Mouse (Mus musculus): ENCODE measurements at regions not wholly inside any gene's neighbourhood (a gene's known extent, or its start where the extent isn't known, plus 50 kb on each side); places are given as distances from the start of the nearest gene placed in this dataset.

DNA sequence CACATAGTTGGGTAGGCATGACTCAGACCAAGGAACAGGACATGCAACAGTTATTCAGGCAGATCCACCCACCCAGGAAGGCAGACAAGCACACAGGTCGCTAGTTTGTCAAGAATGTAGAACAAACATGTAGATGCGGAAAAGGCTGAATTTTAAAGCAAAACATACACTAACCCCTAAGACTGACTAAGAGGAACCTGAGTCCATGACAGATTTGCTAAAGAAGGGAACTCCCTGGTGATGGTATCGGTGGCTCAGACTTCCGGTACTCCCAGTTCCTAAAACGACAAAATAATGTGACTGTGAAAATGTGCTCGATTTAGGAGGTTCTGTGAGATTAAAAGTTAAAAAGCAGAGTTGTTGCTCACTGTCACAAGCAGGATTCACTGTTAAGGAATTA lies 340.0 kb upstream of the Cited2 start:
- H3K9me3 ChIP-seq = no peaks in the 10 kb centered on the region
- no peaks in the 10 kb centered on the region for H3K27me3 ChIP-seq
- WGBS = 91% methylated on average over 6 of the region's 6 CpGs
- no peaks in the 10 kb centered on the region for H3K4me1 ChIP-seq
- H3K27ac ChIP-seq = no peak overlapping the region
- no peak overlapping the region for H3K4me2 ChIP-seq
- H3K4me3 ChIP-seq (replicated peaks) = no peak overlapping the region
- ATAC-seq (ENCODE audit: low FRiP score) = no peak
- H3K36me3 ChIP-seq (replicated peaks) = no peaks in the 10 kb centered on the region
- no peak overlapping the region for H3K9ac ChIP-seq

DNA sequence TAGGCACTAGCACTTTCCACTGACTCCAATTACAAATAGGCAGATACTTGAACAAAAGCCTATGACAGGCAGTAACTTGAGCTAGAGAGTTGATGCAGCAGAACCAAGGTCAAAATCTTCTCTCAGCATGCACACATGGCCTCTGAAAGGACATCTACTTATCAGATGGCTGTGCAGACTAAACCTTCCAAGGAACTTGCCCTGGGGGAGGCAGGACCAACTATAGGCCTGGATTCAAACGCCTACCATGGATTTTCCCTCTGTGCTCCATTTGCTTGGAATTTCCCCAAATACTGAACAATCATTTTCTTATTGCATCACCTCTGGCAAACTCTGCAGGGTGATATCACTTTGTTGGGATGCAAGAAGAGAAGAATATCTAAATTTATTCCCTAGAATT lies 337.8 kb upstream of the Cited2 start:
- Histone ChIP-seq H3K4me2 (no peak overlapping the region), H3K9ac (no peak overlapping the region), H3K27ac (no peak overlapping the region), H3K9me3 (no peaks in the 10 kb centered on the region), H3K36me3 (replicated peaks) (no peaks in the 10 kb centered on the region), H3K4me1 (no peaks in the 10 kb centered on the region), H3K27me3 (no peaks in the 10 kb centered on the region), H3K4me3 (replicated peaks) (no peak overlapping the region)
- 59% methylated on average over 1 of the region's 1 CpGs for WGBS
- no peak for ATAC-seq (ENCODE audit: low FRiP score)

DNA sequence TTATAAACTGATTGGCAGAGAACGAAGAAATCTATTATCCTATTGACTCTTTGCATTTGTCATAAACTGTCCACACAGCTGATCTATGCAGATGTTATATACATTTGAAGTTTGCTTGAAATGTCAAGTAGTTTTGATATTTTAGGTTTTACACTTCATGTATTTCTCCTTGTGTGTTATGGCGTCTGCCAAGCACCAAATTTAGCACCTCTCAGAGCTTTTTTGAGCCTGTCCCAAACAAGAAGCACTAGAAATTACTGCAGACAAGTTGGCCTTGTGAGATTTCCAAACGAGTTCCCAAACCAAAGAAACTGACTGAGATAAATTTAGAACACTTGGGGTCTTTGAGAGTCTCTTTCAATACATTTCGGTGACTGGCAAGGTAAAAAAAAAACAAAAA lies 335.7 kb upstream of the Cited2 start:
- WGBS = 75% methylated on average over 4 of the region's 4 CpGs
- H3K4me1 ChIP-seq = no peaks in the 10 kb centered on the region
- H3K27ac ChIP-seq = no peak overlapping the region
- H3K27me3 ChIP-seq = no peaks in the 10 kb centered on the region
- no peak overlapping the region for H3K4me3 ChIP-seq (replicated peaks)
- H3K9ac ChIP-seq = no peak overlapping the region
- no peak for ATAC-seq (ENCODE audit: low FRiP score)
- no peak overlapping the region for H3K4me2 ChIP-seq
- no peaks in the 10 kb centered on the region for H3K36me3 ChIP-seq (replicated peaks)
- peaks cover 2% of the 10 kb centered on the region; the same call in 1 of the 2 replicates for H3K9me3 ChIP-seq

DNA sequence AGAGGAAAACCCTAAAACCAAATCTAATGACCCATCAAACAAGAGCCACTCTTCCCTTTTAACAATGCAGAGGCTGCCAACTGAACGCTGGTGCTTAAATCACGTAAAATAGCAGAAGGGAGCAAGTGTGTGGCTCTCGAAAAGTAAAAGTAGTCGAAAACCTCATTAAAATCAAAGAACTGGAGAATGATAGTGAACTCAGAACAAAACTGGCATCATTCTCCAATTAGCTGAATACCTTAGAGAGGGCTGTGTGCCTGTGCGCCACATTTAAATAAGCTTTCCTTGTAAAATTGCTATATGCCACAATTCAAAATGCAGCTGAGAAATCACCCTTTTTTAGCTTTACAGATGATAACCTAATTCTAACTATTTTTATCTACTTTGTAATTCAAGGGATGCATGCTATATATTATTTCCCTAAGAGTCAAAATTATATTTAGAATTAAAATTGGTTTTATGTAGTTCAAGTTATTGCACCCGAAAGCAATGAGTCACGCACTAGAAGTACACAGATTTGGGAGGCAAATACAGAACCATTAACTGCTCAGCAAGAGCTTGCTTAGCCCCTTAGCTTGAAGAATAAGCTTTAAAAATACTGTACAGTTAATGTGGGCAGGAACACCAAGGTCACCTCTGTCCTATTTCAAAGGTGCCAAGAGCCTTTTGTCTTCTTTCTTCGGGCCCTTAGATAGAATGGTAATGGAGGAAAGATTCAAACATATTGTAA lies 327.4 kb upstream of the Cited2 start:
- H3K27me3 ChIP-seq = no peaks in the 10 kb centered on the region
- no peaks in the 10 kb centered on the region for H3K4me1 ChIP-seq
- no peak overlapping the region for H3K4me3 ChIP-seq (replicated peaks)
- 72% methylated on average over 8 of the region's 8 CpGs for WGBS
- H3K4me2 ChIP-seq = no peak overlapping the region
- H3K9ac ChIP-seq = no peak overlapping the region
- ATAC-seq (ENCODE audit: low FRiP score) = no peak
- peaks cover 2% of the 10 kb centered on the region; the same call in 1 of the 2 replicates for H3K9me3 ChIP-seq
- H3K36me3 ChIP-seq (replicated peaks) = no peaks in the 10 kb centered on the region
- H3K27ac ChIP-seq = no peak overlapping the region

DNA sequence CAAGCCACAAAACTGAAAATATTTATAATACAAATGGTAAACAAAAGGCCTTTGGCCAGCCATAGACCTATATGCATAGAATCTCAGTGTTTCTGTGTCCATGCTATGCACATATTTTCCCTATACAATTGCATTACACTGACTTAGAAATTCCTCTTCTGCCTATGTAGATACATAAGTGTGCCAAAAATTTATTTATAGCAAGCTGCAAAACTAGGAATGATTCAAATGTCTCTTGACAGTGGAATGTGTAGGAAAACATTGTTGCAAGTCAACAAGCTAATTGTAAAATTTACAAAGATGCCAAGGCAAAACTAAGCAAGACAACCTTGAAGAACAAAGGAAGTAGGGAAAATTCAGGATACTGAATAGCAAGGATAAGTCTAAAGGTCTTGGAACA lies 319.1 kb upstream of the Cited2 start:
- ATAC-seq (ENCODE audit: low FRiP score) = no peak
- no peaks in the 10 kb centered on the region for H3K27me3 ChIP-seq
- no peaks in the 10 kb centered on the region for H3K36me3 ChIP-seq (replicated peaks)
- no peak overlapping the region for H3K4me3 ChIP-seq (replicated peaks)
- H3K4me1 ChIP-seq = no peaks in the 10 kb centered on the region
- H3K27ac ChIP-seq = no peak overlapping the region
- no peak overlapping the region for H3K4me2 ChIP-seq
- no peak overlapping the region for H3K9ac ChIP-seq
- no peaks in the 10 kb centered on the region for H3K9me3 ChIP-seq

- no peak overlapping the region for H3K27ac ChIP-seq
- no peaks in the 10 kb centered on the region for H3K36me3 ChIP-seq (replicated peaks)
- no peak for ATAC-seq (ENCODE audit: low FRiP score)
- H3K4me1 ChIP-seq = no peaks in the 10 kb centered on the region
- 59% methylated on average over 2 of the region's 2 CpGs for WGBS
- H3K4me3 ChIP-seq (replicated peaks) = no peak overlapping the region
- H3K9me3 ChIP-seq = no peaks in the 10 kb centered on the region
- H3K9ac ChIP-seq = no peak overlapping the region
- no peak overlapping the region for H3K4me2 ChIP-seq
- no peaks in the 10 kb centered on the region for H3K27me3 ChIP-seq
Measured at GRCm38 (mm10) chr10:17407854-17408606, 315.0 kb upstream of the Cited2 start.

GRCm38 (mm10) chr10:17408781-17409180 lies 314.2 kb upstream of the Cited2 start:
- no peaks in the 10 kb centered on the region for H3K9me3 ChIP-seq
- no peak overlapping the region for H3K9ac ChIP-seq
- WGBS = 95% methylated on average over 1 of the region's 1 CpGs
- no peak overlapping the region for H3K27ac ChIP-seq
- no peak overlapping the region for H3K4me3 ChIP-seq (replicated peaks)
- H3K36me3 ChIP-seq (replicated peaks) = no peaks in the 10 kb centered on the region
- H3K4me1 ChIP-seq = no peaks in the 10 kb centered on the region
- no peak overlapping the region for H3K4me2 ChIP-seq
- H3K27me3 ChIP-seq = no peaks in the 10 kb centered on the region
- no peak for ATAC-seq (ENCODE audit: low FRiP score)

DNA sequence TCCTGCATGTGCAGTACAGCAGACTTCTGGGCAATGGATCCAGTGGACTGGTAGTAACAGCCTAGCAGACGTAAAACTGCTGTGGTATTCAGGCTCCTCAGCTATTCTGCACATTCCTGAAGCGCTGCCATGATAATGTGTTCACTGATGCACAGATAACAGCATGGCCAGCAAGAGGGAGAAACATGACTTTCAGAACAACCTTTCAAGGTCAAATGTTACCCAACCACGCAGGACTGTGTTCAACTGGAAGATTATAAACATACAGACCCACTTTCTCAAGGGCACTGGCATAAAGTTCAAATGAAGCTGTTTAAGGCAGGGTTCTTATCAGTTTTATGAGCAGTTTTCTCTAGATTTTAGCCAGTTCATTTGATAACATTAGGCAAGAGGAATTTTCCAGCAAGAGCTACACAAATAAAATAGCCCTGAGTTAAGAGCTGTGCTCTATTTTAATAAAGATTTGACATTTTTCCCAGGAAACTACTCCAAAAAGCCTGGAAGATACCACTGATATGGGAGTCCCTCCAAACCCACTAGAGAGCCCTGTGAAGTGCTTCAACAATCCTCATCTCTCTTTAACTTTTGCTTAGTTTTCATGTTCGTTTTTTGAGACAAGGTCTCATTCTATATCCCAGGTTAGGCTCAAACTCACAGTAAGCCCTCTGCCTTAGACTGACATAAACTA lies 311.6 kb upstream of the Cited2 start:
- no peak for ATAC-seq (ENCODE audit: low FRiP score)
- H3K4me2 ChIP-seq = no peak overlapping the region
- H3K4me3 ChIP-seq (replicated peaks) = no peak overlapping the region
- 40% methylated on average over 4 of the region's 4 CpGs for WGBS
- H3K27me3 ChIP-seq = no peaks in the 10 kb centered on the region
- no peak overlapping the region for H3K27ac ChIP-seq
- no peak overlapping the region for H3K9ac ChIP-seq
- no peaks in the 10 kb centered on the region for H3K9me3 ChIP-seq
- H3K36me3 ChIP-seq (replicated peaks) = no peaks in the 10 kb centered on the region
- H3K4me1 ChIP-seq = no peaks in the 10 kb centered on the region

DNA sequence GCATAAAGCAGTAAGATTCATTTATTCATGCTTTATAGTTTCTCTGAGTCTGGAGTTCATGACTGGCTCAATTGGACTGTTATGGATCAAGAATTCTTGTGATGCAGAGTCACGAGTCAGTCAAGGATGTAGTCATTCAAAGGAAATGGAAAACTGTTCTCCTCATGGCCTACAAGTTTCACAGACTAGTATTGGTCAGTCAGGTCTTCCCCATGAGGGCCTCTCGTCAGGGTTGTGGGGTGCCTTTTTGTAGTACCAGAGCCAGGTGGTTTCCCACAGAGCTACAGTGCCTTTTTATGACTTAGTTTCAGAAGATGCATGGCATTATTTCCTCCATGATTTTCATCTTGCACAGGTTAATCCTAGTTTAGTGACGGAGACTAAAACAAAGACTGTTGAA lies 307.9 kb upstream of the Cited2 start:
- no peaks in the 10 kb centered on the region for H3K27me3 ChIP-seq
- no peaks in the 10 kb centered on the region for H3K9me3 ChIP-seq
- no peak overlapping the region for H3K27ac ChIP-seq
- H3K9ac ChIP-seq = no peak overlapping the region
- H3K36me3 ChIP-seq (replicated peaks) = no peaks in the 10 kb centered on the region
- H3K4me2 ChIP-seq = no peak overlapping the region
- no peaks in the 10 kb centered on the region for H3K4me1 ChIP-seq
- no peak for ATAC-seq (ENCODE audit: low FRiP score)
- no peak overlapping the region for H3K4me3 ChIP-seq (replicated peaks)
- WGBS = 82% methylated on average over 3 of the region's 3 CpGs

DNA sequence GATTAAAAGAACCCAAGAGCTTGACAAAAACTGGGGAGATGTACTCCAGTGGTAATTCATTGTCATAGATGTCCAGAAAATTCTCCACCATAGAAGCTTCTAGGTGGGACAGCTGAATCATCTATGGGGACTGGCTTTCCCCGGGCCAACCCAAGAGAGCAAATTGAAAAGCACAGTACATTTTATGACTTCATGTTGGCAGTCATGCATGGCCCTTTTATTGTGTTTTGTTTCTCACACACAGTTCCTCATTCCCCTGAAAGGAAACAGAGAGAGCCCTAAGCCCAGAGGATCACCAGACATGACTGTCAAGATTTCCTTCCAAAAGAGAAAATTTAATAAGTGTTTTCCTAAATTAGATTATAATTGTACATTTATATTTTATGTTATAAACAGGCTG lies 306.9 kb upstream of the Cited2 start:
- no peak overlapping the region for H3K4me3 ChIP-seq (replicated peaks)

GRCm38 (mm10) chr10:17417394-17417793 lies 305.6 kb upstream of the Cited2 start:
- 95% methylated on average over 1 of the region's 1 CpGs for WGBS
- ATAC-seq (ENCODE audit: low FRiP score) = no peak
- H3K4me3 ChIP-seq (replicated peaks) = no peak overlapping the region

More for the DNA sequence above, 306.9 kb upstream of the Cited2 start:
- H3K36me3 ChIP-seq (replicated peaks) = no peaks in the 10 kb centered on the region
- no peak overlapping the region for H3K9ac ChIP-seq
- H3K4me1 ChIP-seq = no peaks in the 10 kb centered on the region
- no peaks in the 10 kb centered on the region for H3K9me3 ChIP-seq
- no peaks in the 10 kb centered on the region for H3K27me3 ChIP-seq
- ATAC-seq (ENCODE audit: low FRiP score) = no peak
- WGBS = 94% methylated on average over 1 of the region's 1 CpGs
- H3K27ac ChIP-seq = no peak overlapping the region
- no peak overlapping the region for H3K4me2 ChIP-seq

GRCm38 (mm10) chr10:17418227-17418685 lies 304.8 kb upstream of the Cited2 start:
- H3K4me1 ChIP-seq = no peaks in the 10 kb centered on the region
- no peak for ATAC-seq (ENCODE audit: low FRiP score)

More at GRCm38 (mm10) chr10:17417394-17417793, 305.6 kb upstream of the Cited2 start:
- Histone ChIP-seq H3K4me2 (no peak overlapping the region), H3K9ac (no peak overlapping the region), H3K4me1 (no peaks in the 10 kb centered on the region), H3K9me3 (no peaks in the 10 kb centered on the region), H3K27ac (no peak overlapping the region), H3K36me3 (replicated peaks) (no peaks in the 10 kb centered on the region), H3K27me3 (no peaks in the 10 kb centered on the region)

More at GRCm38 (mm10) chr10:17418227-17418685, 304.8 kb upstream of the Cited2 start:
- Histone ChIP-seq H3K36me3 (replicated peaks) (no peaks in the 10 kb centered on the region), H3K9ac (no peak overlapping the region), H3K27me3 (no peaks in the 10 kb centered on the region), H3K4me3 (replicated peaks) (no peak overlapping the region), H3K9me3 (no peaks in the 10 kb centered on the region), H3K4me2 (no peak overlapping the region), H3K27ac (no peak overlapping the region)
- 75% methylated on average over 7 of the region's 7 CpGs for WGBS
